Mouse (Mus musculus): ENCODE data around the gene Ezh1.
A peak's percentile ranks its signal among the peaks of the same experiment; 100 is the strongest.

Ezh1 gene

GRCm38 (mm10) chr11:101245855-101246701, 19.8 kb upstream of the Ezh1 start, which contains the start of gene Ramp2:
Gene Ramp2 (plus strand): TSS chr11:101246028.
- DNase-seq, result peak; percentile 99

DNA sequence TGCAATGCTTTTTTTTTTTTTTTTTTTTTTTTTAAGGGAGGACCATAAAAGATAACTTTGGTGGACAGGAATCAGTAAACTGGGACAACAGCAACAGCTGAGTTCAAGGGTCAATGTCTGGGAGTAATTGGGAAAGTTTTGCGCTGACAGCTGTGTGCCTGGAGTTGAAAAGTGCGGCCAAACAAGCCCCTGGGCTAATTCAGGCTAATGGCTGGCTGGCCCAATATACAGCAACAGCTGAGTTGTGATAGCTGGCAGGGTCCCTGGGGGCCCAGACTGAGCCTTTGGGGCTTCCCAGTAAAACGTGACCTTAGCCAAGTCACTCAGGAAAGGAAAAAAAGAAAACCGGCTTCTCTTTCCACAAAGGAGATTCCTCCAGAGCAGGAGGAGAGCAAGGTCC, 18.8 kb upstream of the Ezh1 start:
- DNase-seq, result peak; percentile 98

DNA sequence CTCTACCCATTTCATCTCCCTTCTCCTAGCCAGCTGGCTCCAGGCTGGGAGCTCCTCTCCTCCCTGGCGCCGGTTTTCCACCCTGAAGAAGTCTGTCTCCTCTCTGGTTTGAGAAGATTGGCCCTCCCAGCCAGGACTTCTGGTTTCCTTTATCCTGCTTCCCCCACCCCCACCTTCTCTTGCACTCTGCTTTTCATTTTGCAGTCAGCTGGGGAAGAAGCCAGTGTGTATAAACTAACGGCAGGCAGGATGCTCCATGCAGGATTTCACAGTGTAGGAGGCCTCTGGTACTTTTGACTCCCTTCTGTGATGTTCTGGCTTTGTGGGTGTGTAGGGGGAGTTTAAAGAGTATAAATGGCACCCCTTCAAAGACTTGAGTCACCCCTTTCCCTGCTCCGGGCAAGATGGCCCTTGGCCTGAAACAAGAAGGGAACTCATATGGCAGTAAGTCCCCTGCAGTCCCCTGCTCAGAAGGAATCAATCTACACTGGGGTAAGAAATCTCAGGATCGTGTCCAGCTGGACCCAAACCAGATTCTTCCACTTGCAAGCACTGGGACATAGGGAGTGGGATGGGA, 11.9 kb upstream of the Ezh1 start:
- peak; percentile 95 for DNase-seq

DNA sequence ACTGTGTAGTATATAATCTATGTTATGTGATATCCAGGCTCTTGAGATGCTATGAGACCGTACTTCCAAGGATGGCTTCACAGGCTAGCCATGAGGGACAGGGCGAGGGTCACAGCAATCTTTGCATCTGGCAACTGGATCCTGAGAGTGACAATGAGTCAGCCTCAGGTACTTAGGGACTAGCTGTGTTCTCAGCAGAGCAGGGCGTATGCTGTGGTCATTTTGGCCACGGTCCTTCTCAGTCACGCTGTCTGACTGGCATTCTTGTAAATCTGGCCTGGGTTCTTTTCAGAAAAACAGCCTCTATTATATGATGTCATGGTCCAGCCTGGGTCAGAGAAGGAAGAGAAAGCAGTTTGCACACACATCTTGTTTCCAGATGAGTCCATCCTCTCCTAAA, 10.5 kb upstream of the Ezh1 start:
- DNase-seq, result peak; percentile 89

- no peak for DNase-seq
Observed at GRCm38 (mm10) chr11:101235429-101235828, 9.2 kb upstream of the Ezh1 start.

GRCm38 (mm10) chr11:101234124-101234523, 7.9 kb upstream of the Ezh1 start:
- DNase-seq, result no peak

DNA sequence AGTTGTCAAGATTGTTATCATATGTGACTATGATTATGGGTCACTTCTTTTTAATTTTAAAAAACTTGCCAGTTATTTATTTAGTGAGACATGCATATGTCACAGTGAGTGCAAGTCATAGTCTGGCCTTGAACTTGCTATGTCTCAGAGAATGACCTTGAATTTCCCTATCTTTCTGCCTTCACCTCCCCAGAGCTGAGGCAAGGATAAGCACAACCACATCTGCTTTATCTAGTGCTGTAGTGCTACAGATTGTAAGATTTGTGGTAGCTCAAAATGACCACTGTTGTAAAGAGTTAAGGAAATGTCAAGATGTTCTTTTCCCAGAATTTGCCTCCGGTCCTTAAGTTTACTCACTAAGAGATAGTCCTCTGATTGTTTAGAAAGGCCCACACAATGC, 7.0 kb upstream of the Ezh1 start:
- DNase-seq, result no peak

DNA sequence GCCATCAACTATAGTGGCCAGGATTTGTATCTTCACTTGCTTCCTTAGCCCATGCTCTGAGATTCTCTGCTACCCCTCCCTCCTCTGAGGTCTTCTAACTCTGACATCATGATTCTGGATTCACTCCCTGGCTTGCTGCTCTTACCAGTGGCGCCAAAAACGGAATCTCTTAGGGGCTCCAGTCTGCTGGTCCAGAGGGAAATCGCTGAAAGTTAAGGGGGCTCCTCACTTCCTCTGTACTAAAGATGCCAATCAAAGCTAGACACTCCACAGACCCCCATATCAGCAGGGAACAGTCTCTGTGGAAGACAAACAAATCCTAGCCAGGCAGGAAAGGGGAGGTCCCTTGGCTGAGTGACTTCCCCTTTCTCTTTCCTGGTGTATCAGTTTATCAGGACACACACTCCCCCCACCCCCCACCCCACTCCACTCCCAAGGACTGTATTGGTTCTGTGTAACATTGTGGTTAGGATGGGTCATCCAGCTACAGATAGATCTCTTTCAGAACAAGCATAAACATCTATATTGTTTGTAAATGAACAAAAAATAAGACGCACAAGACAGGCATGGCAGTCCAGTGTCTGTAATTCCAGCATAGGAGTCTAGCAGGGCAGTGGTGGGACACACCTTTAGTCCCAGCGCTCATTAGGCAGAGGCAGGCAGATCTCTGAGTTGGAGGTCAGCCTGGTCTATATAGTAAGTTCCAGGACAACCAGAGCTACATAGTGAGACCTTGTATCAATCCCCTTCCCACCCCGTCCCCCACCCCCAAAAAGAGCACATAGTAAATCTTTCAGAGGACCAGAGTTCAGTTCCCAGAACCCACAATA, 6.0 kb upstream of the Ezh1 start:
- DNase-seq, result peak; percentile 98

- DNase-seq, result peak; percentile 100
Observed at GRCm38 (mm10) chr11:101230991-101231871, 5.0 kb upstream of the Ezh1 start.

DNA sequence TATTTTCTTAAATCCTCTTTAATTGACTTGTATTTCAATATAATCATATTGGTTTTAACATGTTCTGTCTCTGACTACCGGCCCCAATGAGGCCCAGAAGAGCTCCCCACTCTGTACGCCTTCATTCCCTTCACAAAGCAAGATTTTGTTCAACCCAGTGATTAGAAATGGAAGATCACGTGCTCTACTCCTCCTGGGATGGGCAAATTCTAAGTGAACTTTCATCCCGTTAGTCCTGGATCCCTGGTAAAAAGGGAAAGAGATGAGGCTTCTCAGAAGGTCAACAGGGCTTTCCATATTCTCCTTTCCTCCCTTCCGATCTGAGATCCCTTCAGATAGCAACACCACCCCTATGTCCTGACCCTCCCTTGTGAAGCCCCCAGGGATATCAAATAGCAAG, 4.3 kb upstream of the Ezh1 start:
- DNase-seq, result no peak

DNA sequence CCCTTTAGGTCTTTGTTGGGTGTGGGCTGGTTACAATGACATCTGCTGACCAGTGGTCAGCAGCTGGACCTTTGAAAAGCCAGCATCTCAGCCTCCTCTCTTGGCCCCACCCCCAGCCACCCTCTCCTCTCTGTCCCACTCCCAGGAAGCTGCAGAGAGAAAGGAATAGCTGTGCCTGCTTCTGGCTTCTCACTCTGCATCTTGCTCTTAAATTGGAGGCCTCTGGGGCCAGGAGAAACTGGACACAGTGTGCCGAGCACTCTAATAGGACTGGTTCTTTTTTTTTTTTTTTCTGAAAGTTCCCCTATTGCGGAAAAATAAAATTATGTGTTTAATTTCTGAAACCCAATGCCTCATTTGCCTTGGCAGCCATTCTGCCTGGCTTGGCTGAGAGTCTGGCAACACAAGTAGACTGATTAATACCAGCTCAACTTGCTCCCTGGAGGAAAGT, 3.8 kb upstream of the Ezh1 start:
- peak; percentile 99 for DNase-seq

DNA sequence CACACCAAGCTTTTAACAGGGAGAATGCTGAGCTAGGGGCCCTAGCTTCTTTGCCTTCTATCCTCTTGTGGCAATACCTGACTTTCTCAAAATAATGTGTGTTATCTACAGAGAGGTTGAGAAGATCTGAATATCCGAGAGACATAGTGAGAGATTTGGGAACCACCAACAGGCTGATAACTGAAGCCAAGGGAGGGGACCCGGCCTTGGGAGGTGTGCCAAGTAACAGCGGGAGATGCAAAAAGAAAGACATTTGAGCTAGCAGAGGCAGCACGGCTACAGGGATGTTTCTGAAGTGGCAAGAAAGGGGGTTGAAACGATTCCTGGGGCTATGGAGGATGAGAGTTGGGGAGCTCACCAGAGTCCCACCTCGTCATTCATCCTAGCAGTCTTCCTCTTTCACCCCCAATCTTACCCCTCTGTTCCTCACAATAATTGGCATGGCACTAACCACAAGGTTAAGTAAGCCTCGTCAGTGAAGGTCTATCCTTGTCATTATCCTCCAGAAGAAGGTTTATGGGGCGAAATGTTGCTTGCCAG, 3.2 kb upstream of the Ezh1 start:
- peak; percentile 95 for DNase-seq

DNA sequence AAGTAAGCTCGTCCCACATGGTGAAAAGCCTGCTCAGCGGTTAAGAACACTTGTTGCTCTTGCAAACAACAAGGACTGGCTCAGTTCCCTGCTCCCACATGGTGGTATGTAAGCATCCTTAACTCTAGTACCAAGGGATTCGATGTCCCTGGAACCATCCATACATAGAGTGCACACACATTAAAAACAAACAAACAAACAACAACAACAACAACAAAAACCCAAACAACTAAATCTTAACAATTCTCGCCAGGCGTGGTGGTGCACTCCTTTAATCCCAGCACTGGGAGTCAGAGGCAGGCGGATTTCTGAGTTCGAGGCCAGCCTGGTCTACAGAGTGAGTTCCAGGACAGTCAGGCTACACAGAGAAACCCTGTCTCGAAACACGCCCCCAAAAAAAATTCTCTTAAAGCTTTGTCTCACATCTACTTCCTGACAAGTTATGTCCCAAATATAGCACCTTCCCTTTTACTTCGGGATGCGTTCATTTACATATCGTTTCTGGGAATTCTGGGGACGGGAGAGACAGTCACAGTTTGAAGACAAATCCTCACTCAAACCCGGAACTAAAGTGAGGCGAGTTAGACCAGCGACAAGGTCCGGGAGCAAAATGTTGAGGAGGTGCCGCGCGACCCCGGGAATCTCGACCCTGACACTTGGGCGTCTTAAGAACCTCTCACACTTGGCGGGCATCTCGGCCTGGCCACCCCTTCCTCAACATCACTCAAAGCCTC, 765 bp downstream of the Ezh1 start:
- DNase-seq, result peak; percentile 91

DNA sequence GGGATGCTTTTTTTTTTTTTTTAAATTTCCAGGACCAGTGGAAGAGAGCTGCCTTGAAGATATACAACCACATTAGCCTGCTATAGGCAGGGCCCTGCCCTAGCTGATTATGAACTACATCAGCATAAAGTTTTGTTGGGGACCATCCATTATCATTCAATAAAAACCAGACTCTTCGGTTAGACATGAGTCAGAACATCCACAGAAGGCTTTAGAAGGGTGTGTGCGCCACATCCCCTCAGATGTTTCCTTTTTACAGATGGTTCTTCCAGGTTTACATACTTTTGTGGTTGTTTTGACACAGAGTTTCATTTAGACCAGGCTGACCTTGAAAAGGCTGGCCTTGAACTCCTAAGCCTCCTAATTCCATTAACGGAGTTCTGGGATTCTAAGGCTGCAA, 1.9 kb downstream of the Ezh1 start:
- DNase-seq, result peak; percentile 80

GRCm38 (mm10) chr11:101221306-101221986, 4.8 kb downstream of the Ezh1 start:
- DNase-seq, result no peak

- no peak for DNase-seq
Observed at GRCm38 (mm10) chr11:101220853-101221252, 5.4 kb downstream of the Ezh1 start.

GRCm38 (mm10) chr11:101218436-101219055, 7.7 kb downstream of the Ezh1 start:
- no peak for DNase-seq

GRCm38 (mm10) chr11:101216936-101217335, 9.3 kb downstream of the Ezh1 start:
- DNase-seq, result no peak

- DNase-seq, result peak; percentile 89
Observed at GRCm38 (mm10) chr11:101211970-101212369, 14.3 kb downstream of the Ezh1 start.

- DNase-seq, result peak; percentile 87
Observed at GRCm38 (mm10) chr11:101200986-101201385, 25.3 kb downstream of the Ezh1 start.
